Mouse (Mus musculus) stomach, embryonic 15.5 days (tissue): ENCODE results near the gene Amotl2. TPM values are rescaled to one million over a fixed set of nuclear protein-coding genes. Genes with fewer than 3 reads are reported as not detected.

ENCODE experiments used
- ATAC-seq: fragments of 200-750 bp; cut with Nextera tagmentation; 2 replicates; pipeline ENCODE4 v1.8.0; 2017; ENCODE audit warnings: low read depth, moderate number of reproducible peaks, moderate TSS enrichment; ENCODE audit not compliant: insufficient read depth, low FRiP score
- H3K27ac ChIP-seq: fragments of 300-500 bp; sonication (generic); 2 replicates; pipeline ENCODE4 v1.5.1; 2015; ENCODE audit warnings: mild to moderate bottlenecking, inconsistent platforms
- H3K27me3 ChIP-seq: fragments of 300-500 bp; sonication (generic); replicated peaks from 2 replicates; pipeline ENCODE4 v1.6.1; 2015; ENCODE audit warnings: inconsistent platforms
- H3K36me3 ChIP-seq: fragments of 300-500 bp; sonication (generic); 2 replicates; pipeline ENCODE4 v1.6.1; 2015; ENCODE audit warnings: inconsistent platforms
- H3K4me1 ChIP-seq: fragments of 300-500 bp; sonication (generic); 2 replicates; pipeline ENCODE4 v1.6.1; 2015; ENCODE audit warnings: inconsistent platforms
- H3K4me2 ChIP-seq: fragments of 300-500 bp; sonication (generic); 2 replicates; pipeline ENCODE4 v1.6.1; 2015; ENCODE audit warnings: mild to moderate bottlenecking, inconsistent platforms
- H3K4me3 ChIP-seq: fragments of 300-500 bp; sonication (generic); replicated peaks from 2 replicates; pipeline ENCODE4 v1.5.1; 2015; ENCODE audit warnings: inconsistent platforms
- H3K9ac ChIP-seq: fragments of 300-500 bp; sonication (generic); 2 replicates; pipeline ENCODE4 v1.6.1; 2015; ENCODE audit warnings: inconsistent platforms
- H3K9me3 ChIP-seq: fragments of 300-500 bp; sonication (generic); 2 replicates; pipeline ENCODE4 v1.6.1; 2016; ENCODE audit warnings: inconsistent platforms
- WGBS: fragments of 180-500 bp; shearing (Covaris S2); methylation state at CpG from one replicate; pipeline ENCODE4 v1.1.7; 2015; 5-methylcytosine and 5-hydroxymethylcytosine counted together
- polyA plus RNA-seq: library from polyadenylated mRNA; unstranded; fragments of >200 nt; fragmentation: Nextera tagmentation; extraction: Ambion mirVana; gene quantifications from 2 replicates; pipeline ENCODE4 v1.2.1, GENCODE M21; 2015

Amotl2 gene
- 35.3 and 37.7 TPM in 2 replicates for polyA plus RNA-seq

GRCm38 (mm10) chr9:102716481-102717163, at the start of gene Amotl2:
Gene Amotl2 (plus strand): TSS chr9:102716672.
- H3K4me2 ChIP-seq, result peak within 1 kb of the TSS; percentile 94
- peaks cover 9% of the 10 kb centered on the region for H3K36me3 ChIP-seq
- WGBS, result 14% methylated on average over 22 of the region's 22 CpGs
- H3K27me3 ChIP-seq, result no peaks in the 10 kb centered on the region
- H3K4me1 ChIP-seq, result peaks cover 35% of the 10 kb centered on the region
- no peaks in the 10 kb centered on the region for H3K9me3 ChIP-seq
- H3K4me3 ChIP-seq, result peak within 1 kb of the TSS; percentile 76
- ATAC-seq, result no peak
- H3K9ac ChIP-seq, result peak within 1 kb of the TSS; percentile 59
- H3K27ac ChIP-seq, result peak within 1 kb of the TSS; percentile 97

- WGBS, result 37% methylated on average over 6 of the region's 6 CpGs
- Histone ChIP-seq H3K27me3 (0 out of 2 replicates have a peak, but pooled peaks cover 2% of the 10 kb centered on the region), H3K4me1 (peaks cover 8% of the 10 kb centered on the region), H3K9me3 (no peaks in the 10 kb centered on the region), H3K4me2 (no peak overlapping the region), H3K27ac (no peak overlapping the region), H3K36me3 (no peaks in the 10 kb centered on the region), H3K9ac (no peak overlapping the region), H3K4me3 (no peak overlapping the region)
- no peak for ATAC-seq
Measured at GRCm38 (mm10) chr9:102668115-102668514, 48.4 kb upstream of the Amotl2 start.

- H3K9me3 ChIP-seq, result no peaks in the 10 kb centered on the region
- H3K4me3 ChIP-seq, result no peak overlapping the region
- no peak overlapping the region for H3K9ac ChIP-seq
- H3K27me3 ChIP-seq, result 0 out of 2 replicates have a peak, but pooled peaks cover 2% of the 10 kb centered on the region
- no peaks in the 10 kb centered on the region for H3K36me3 ChIP-seq
- WGBS, result 82% methylated on average over 12 of the region's 12 CpGs
- H3K27ac ChIP-seq, result no peak overlapping the region
- H3K4me2 ChIP-seq, result no peak overlapping the region
- H3K4me1 ChIP-seq, result peaks cover 8% of the 10 kb centered on the region
- no peak for ATAC-seq
Measured at GRCm38 (mm10) chr9:102668906-102669305, 47.6 kb upstream of the Amotl2 start.

- WGBS, result 57% methylated on average over 7 of the region's 7 CpGs
- ATAC-seq, result no peak
- H3K9ac ChIP-seq, result no peak overlapping the region
- H3K4me2 ChIP-seq, result no peak overlapping the region
- no peak overlapping the region for H3K4me3 ChIP-seq
- H3K27ac ChIP-seq, result no peak overlapping the region
- peaks cover 8% of the 10 kb centered on the region for H3K4me1 ChIP-seq
- H3K9me3 ChIP-seq, result no peaks in the 10 kb centered on the region
- H3K36me3 ChIP-seq, result no peaks in the 10 kb centered on the region
- 0 out of 2 replicates have a peak, but pooled peaks cover 2% of the 10 kb centered on the region for H3K27me3 ChIP-seq
Measured at GRCm38 (mm10) chr9:102673381-102673780, 43.1 kb upstream of the Amotl2 start.

GRCm38 (mm10) chr9:102675922-102676321, 40.5 kb upstream of the Amotl2 start:
- Histone ChIP-seq H3K36me3 (no peaks in the 10 kb centered on the region), H3K9ac (no peak overlapping the region), H3K9me3 (no peaks in the 10 kb centered on the region), H3K4me2 (no peak overlapping the region), H3K27me3 (no peaks in the 10 kb centered on the region), H3K4me1 (peaks cover 8% of the 10 kb centered on the region), H3K27ac (no peak overlapping the region), H3K4me3 (no peak overlapping the region)
- ATAC-seq, result no peak
- WGBS, result 73% methylated on average over 5 of the region's 5 CpGs

- no peak overlapping the region for H3K4me2 ChIP-seq
- WGBS, result 20% methylated on average over 7 of the region's 7 CpGs
- peaks cover 5% of the 10 kb centered on the region; the same call in 1 of the 2 replicates for H3K4me1 ChIP-seq
- H3K36me3 ChIP-seq, result no peaks in the 10 kb centered on the region
- no peaks in the 10 kb centered on the region for H3K27me3 ChIP-seq
- H3K9ac ChIP-seq, result no peak overlapping the region
- H3K9me3 ChIP-seq, result no peaks in the 10 kb centered on the region
- peak overlapping the region; percentile 33; the same call in 1 of the 2 replicates for H3K27ac ChIP-seq
- no peak overlapping the region for H3K4me3 ChIP-seq
- ATAC-seq, result peak; percentile 50
Measured at GRCm38 (mm10) chr9:102681470-102681869, 35.0 kb upstream of the Amotl2 start.

GRCm38 (mm10) chr9:102687943-102688342, 28.5 kb upstream of the Amotl2 start:
- H3K9ac ChIP-seq, result no peak overlapping the region
- no peak for ATAC-seq
- H3K27me3 ChIP-seq, result no peaks in the 10 kb centered on the region
- H3K9me3 ChIP-seq, result no peaks in the 10 kb centered on the region
- H3K4me2 ChIP-seq, result no peak overlapping the region
- no peak overlapping the region for H3K27ac ChIP-seq
- 27% methylated on average over 4 of the region's 4 CpGs for WGBS
- H3K36me3 ChIP-seq, result no peaks in the 10 kb centered on the region
- H3K4me3 ChIP-seq, result no peak overlapping the region
- H3K4me1 ChIP-seq, result peaks cover 24% of the 10 kb centered on the region

GRCm38 (mm10) chr9:102689406-102689939, 27.0 kb upstream of the Amotl2 start:
- no peaks in the 10 kb centered on the region for H3K36me3 ChIP-seq
- H3K4me1 ChIP-seq, result peaks cover 24% of the 10 kb centered on the region
- peak overlapping the region; percentile 50 for H3K4me3 ChIP-seq
- H3K9me3 ChIP-seq, result no peaks in the 10 kb centered on the region
- no peak; the same call in 1 of the 2 replicates for ATAC-seq
- peak overlapping the region; percentile 99 for H3K4me2 ChIP-seq
- WGBS, result 7% methylated on average over 13 of the region's 13 CpGs
- no peaks in the 10 kb centered on the region for H3K27me3 ChIP-seq
- H3K9ac ChIP-seq, result 0 out of 2 replicates have a peak overlapping the region, but pooled peaks have one; percentile 20
- peak overlapping the region; percentile 68 for H3K27ac ChIP-seq

- peak overlapping the region; percentile 68 for H3K27ac ChIP-seq
- H3K4me1 ChIP-seq, result peaks cover 24% of the 10 kb centered on the region
- peak overlapping the region; percentile 20 for H3K9ac ChIP-seq
- no peaks in the 10 kb centered on the region for H3K36me3 ChIP-seq
- H3K4me2 ChIP-seq, result peak overlapping the region; percentile 99
- H3K4me3 ChIP-seq, result peak overlapping the region; percentile 50
- no peaks in the 10 kb centered on the region for H3K27me3 ChIP-seq
- no peaks in the 10 kb centered on the region for H3K9me3 ChIP-seq
- ATAC-seq, result peak; percentile 57
- under 1% methylated on average over 44 of the region's 44 CpGs for WGBS
Measured at GRCm38 (mm10) chr9:102689940-102690642, 26.4 kb upstream of the Amotl2 start.

- WGBS, result 16% methylated on average over 15 of the region's 15 CpGs
- no peak overlapping the region for H3K27ac ChIP-seq
Measured at GRCm38 (mm10) chr9:102690891-102691290, 25.6 kb upstream of the Amotl2 start.

GRCm38 (mm10) chr9:102692564-102693475, 23.7 kb upstream of the Amotl2 start:
- WGBS, result 41% methylated on average over 9 of the region's 9 CpGs
- Histone ChIP-seq H3K27ac (peak overlapping the region; percentile 41; the same call in 1 of the 2 replicates), H3K27me3 (no peaks in the 10 kb centered on the region), H3K9me3 (no peaks in the 10 kb centered on the region), H3K4me2 (no peak overlapping the region), H3K36me3 (no peaks in the 10 kb centered on the region), H3K4me3 (no peak overlapping the region), H3K9ac (no peak overlapping the region), H3K4me1 (peaks cover 24% of the 10 kb centered on the region)
- ATAC-seq, result peak; percentile 20; the same call in 1 of the 2 replicates

More at GRCm38 (mm10) chr9:102690891-102691290, 25.6 kb upstream of the Amotl2 start:
- peaks cover 24% of the 10 kb centered on the region for H3K4me1 ChIP-seq
- H3K9me3 ChIP-seq, result no peaks in the 10 kb centered on the region
- ATAC-seq, result no peak
- no peaks in the 10 kb centered on the region for H3K36me3 ChIP-seq
- no peaks in the 10 kb centered on the region for H3K27me3 ChIP-seq
- H3K4me3 ChIP-seq, result peak overlapping the region; percentile 50
- H3K4me2 ChIP-seq, result peak overlapping the region; percentile 99
- no peak overlapping the region for H3K9ac ChIP-seq
